Mouse (Mus musculus) megakaryocyte, embryonic 14.5 days (primary cell): ENCODE results near the gene Gmpr2. TPM values are rescaled to one million over a fixed set of nuclear protein-coding genes. Genes with fewer than 3 reads are reported as not detected.
A peak's percentile ranks its signal among the peaks of the same experiment; 100 is the strongest.

Experiments used
- H3K27me3 ChIP-seq: replicated peaks from 2 replicates; pipeline ENCODE3; 2012; ENCODE audit warnings: inconsistent platforms
- H3K36me3 ChIP-seq: replicated peaks from 2 replicates; pipeline ENCODE3; 2012; ENCODE audit warnings: low read length, inconsistent platforms, mixed read lengths
- H3K4me1 ChIP-seq: 2 replicates; pipeline ENCODE4 v1.6.1; 2012; ENCODE audit warnings: inconsistent platforms
- H3K4me3 ChIP-seq: replicated peaks from 2 replicates; pipeline ENCODE3; 2012; ENCODE audit warnings: moderate library complexity, mild to moderate bottlenecking, inconsistent platforms
- H3K9me3 ChIP-seq: 2 replicates; pipeline ENCODE4 v1.6.1; 2012; ENCODE audit warnings: inconsistent platforms
- FLI1 ChIP-seq: IDR thresholded peaks from 2 replicates; pipeline ENCODE4 v1.6.1; 2012; ENCODE audit warnings: low read length, inconsistent platforms, mixed read lengths
- GATA1 ChIP-seq: IDR thresholded peaks from 3 replicates; pipeline ENCODE4 v1.6.1; 2012; ENCODE audit warnings: mixed read lengths, low read length, inconsistent platforms, borderline replicate concordance
- polyA plus RNA-seq: library from polyadenylated mRNA; stranded (reverse); fragments of >175 nt; gene quantifications from 2 replicates; pipeline ENCODE4 v1.2.3, GENCODE M21; 2012; ENCODE audit warnings: low replicate concordance; ENCODE audit not compliant: insufficient read depth

Gene Gmpr2
- polyA plus RNA-seq, 1 experiment: 39.5 TPM

- Histone ChIP-seq H3K4me3 (peak within 1 kb of the TSS; percentile 97), H3K9me3 (no peaks in the 10 kb centered on the region), H3K27me3 (no peaks in the 10 kb centered on the region), H3K4me1 (peaks cover 54% of the 10 kb centered on the region), H3K36me3 (peaks cover 40% of the 10 kb centered on the region)
- TF ChIP-seq GATA1 (no peak), FLI1 (no peak)
Measured at GRCm38 (mm10) chr14:55721700-55722437, 50.1 kb downstream of the Gmpr2 start, which contains the start of gene Rabggta. Gene Rabggta (minus strand): TSS chr14:55722263.

- Histone ChIP-seq H3K27me3 (peaks cover 2% of the 10 kb centered on the region), H3K4me1 (peaks cover 56% of the 10 kb centered on the region), H3K4me3 (peak overlapping the region; percentile 97), H3K36me3 (peaks cover 34% of the 10 kb centered on the region), H3K9me3 (no peaks in the 10 kb centered on the region)
- TF ChIP-seq GATA1: no peak
- TF ChIP-seq FLI1: no peak
Measured at GRCm38 (mm10) chr14:55722438-55722945, 50.8 kb downstream of the Gmpr2 start.

GRCm38 (mm10) chr14:55723433-55723832 lies 51.7 kb downstream of the Gmpr2 start:
- Histone ChIP-seq H3K9me3 (no peaks in the 10 kb centered on the region), H3K4me3 (no peak overlapping the region)

GRCm38 (mm10) chr14:55724411-55724871 lies 52.7 kb downstream of the Gmpr2 start:
- TF ChIP-seq GATA1 (no peak), FLI1 (no peak)
- H3K9me3 ChIP-seq: no peaks in the 10 kb centered on the region
- H3K27me3 ChIP-seq: peaks cover 17% of the 10 kb centered on the region
- peaks cover 16% of the 10 kb centered on the region for H3K36me3 ChIP-seq
- peak overlapping the region; percentile 59 for H3K4me3 ChIP-seq
- H3K4me1 ChIP-seq: peaks cover 68% of the 10 kb centered on the region

More at GRCm38 (mm10) chr14:55723433-55723832, 51.7 kb downstream of the Gmpr2 start:
- no peak for TF ChIP-seq GATA1
- no peak for TF ChIP-seq FLI1
- Histone ChIP-seq H3K27me3 (peaks cover 11% of the 10 kb centered on the region), H3K36me3 (peaks cover 26% of the 10 kb centered on the region), H3K4me1 (peaks cover 66% of the 10 kb centered on the region)

GRCm38 (mm10) chr14:55726261-55726660 lies 54.5 kb downstream of the Gmpr2 start:
- peaks cover 34% of the 10 kb centered on the region for H3K27me3 ChIP-seq
- no peak overlapping the region for H3K4me3 ChIP-seq
- no peaks in the 10 kb centered on the region for H3K36me3 ChIP-seq
- TF ChIP-seq GATA1 (no peak), FLI1 (no peak)
- H3K9me3 ChIP-seq: no peaks in the 10 kb centered on the region
- peaks cover 69% of the 10 kb centered on the region for H3K4me1 ChIP-seq

- H3K4me3 ChIP-seq: no peak overlapping the region
- no peaks in the 10 kb centered on the region for H3K9me3 ChIP-seq
- peaks cover 39% of the 10 kb centered on the region for H3K27me3 ChIP-seq
- TF ChIP-seq GATA1 (no peak), FLI1 (no peak)
- H3K36me3 ChIP-seq: no peaks in the 10 kb centered on the region
- H3K4me1 ChIP-seq: peaks cover 54% of the 10 kb centered on the region
Measured at GRCm38 (mm10) chr14:55727889-55728685, 56.3 kb downstream of the Gmpr2 start.

Other genes with a start within 250 kb of the Gmpr2 start
- gene Dhrs4, start 193.2 kb upstream of the Gmpr2 start, polyA plus RNA-seq: 17.5 and 33.7 TPM in 2 replicates
- 1.9 TPM in 1 of 2 replicates, not detected in the other for gene Carmil3, start 181.3 kb upstream of the Gmpr2 start, polyA plus RNA-seq
- not detected in 2 replicates for gene Cpne6, start 161.5 kb upstream of the Gmpr2 start, polyA plus RNA-seq
- gene Nrl, start 147.0 kb upstream of the Gmpr2 start, polyA plus RNA-seq: not detected in 2 replicates
- gene Pck2, start 131.7 kb upstream of the Gmpr2 start, polyA plus RNA-seq: 19.1 and 50.7 TPM in 2 replicates
- gene Dcaf11, start 111.9 kb upstream of the Gmpr2 start, polyA plus RNA-seq: 11.5 and 17.6 TPM in 2 replicates
- not detected in 2 replicates for gene A730061H03Rik, start 111.5 kb upstream of the Gmpr2 start, polyA plus RNA-seq
- gene Fitm1, start 96.3 kb upstream of the Gmpr2 start, polyA plus RNA-seq: not detected in 2 replicates
- gene Psme1, start 93.8 kb upstream of the Gmpr2 start, polyA plus RNA-seq: 66.3 and 162 TPM in 2 replicates
- gene Emc9, start 86.6 kb upstream of the Gmpr2 start, polyA plus RNA-seq: 2.0 and 18.9 TPM in 2 replicates
- 23.2 and 78.2 TPM in 2 replicates for gene Psme2, start 80.8 kb upstream of the Gmpr2 start, polyA plus RNA-seq
- 17.1 and 20.4 TPM in 2 replicates for gene Rnf31, start 80.2 kb upstream of the Gmpr2 start, polyA plus RNA-seq
- 40.0 and 114 TPM in 2 replicates for gene Irf9, start 68.4 kb upstream of the Gmpr2 start, polyA plus RNA-seq
- 1.4 and 9.7 TPM in 2 replicates for gene Rec8, start 53.9 kb upstream of the Gmpr2 start, polyA plus RNA-seq
- gene Ipo4, start 36.0 kb upstream of the Gmpr2 start, polyA plus RNA-seq: 12.4 and 38.3 TPM in 2 replicates
- gene Gm49378, start 34.0 kb upstream of the Gmpr2 start, polyA plus RNA-seq: 0.64 and 4.9 TPM in 2 replicates
- 5.8 and 9.0 TPM in 2 replicates for gene Tm9sf1, start 28.1 kb upstream of the Gmpr2 start, polyA plus RNA-seq
- 0.23 TPM in 1 of 2 replicates, not detected in the other for gene Tssk4, start 21.8 kb upstream of the Gmpr2 start, polyA plus RNA-seq
- gene Mdp1, start 11.4 kb upstream of the Gmpr2 start, polyA plus RNA-seq: 3.3 and 20.1 TPM in 2 replicates
- gene Nedd8, start 183 bp downstream of the Gmpr2 start, polyA plus RNA-seq: 10.8 and 102 TPM in 2 replicates
- 15.6 and 18.7 TPM in 2 replicates for gene Tinf2, start 9.9 kb downstream of the Gmpr2 start, polyA plus RNA-seq
- 1.1 and 2.7 TPM in 2 replicates for gene Tgm1, start 42.0 kb downstream of the Gmpr2 start, polyA plus RNA-seq
- gene Rabggta, start 50.3 kb downstream of the Gmpr2 start, polyA plus RNA-seq: 9.5 and 9.9 TPM in 2 replicates
- gene Dhrs1, start 73.7 kb downstream of the Gmpr2 start, polyA plus RNA-seq: 1.2 and 3.7 TPM in 2 replicates
- gene Nop9, start 73.8 kb downstream of the Gmpr2 start, polyA plus RNA-seq: 18.3 and 25.1 TPM in 2 replicates
- gene Cideb, start 86.5 kb downstream of the Gmpr2 start, polyA plus RNA-seq: 1.5 and 3.3 TPM in 2 replicates
- 3.2 and 5.6 TPM in 2 replicates for gene Ltb4r2, start 89.5 kb downstream of the Gmpr2 start, polyA plus RNA-seq
- 24.2 and 36.1 TPM in 2 replicates for gene Ltb4r1, start 94.0 kb downstream of the Gmpr2 start, polyA plus RNA-seq
- not detected in 2 replicates for gene Adcy4, start 112.2 kb downstream of the Gmpr2 start, polyA plus RNA-seq
- gene Ripk3, start 116.9 kb downstream of the Gmpr2 start, polyA plus RNA-seq: 38.4 and 95.9 TPM in 2 replicates
- 0.08 TPM in 1 of 2 replicates, not detected in the other for gene Nfatc4, start 151.2 kb downstream of the Gmpr2 start, polyA plus RNA-seq
- 0.61 and 1.4 TPM in 2 replicates for gene Nynrin, start 182.1 kb downstream of the Gmpr2 start, polyA plus RNA-seq
- gene Cbln3, start 212.5 kb downstream of the Gmpr2 start, polyA plus RNA-seq: 1.2 TPM in 1 of 2 replicates, not detected in the other
- 7.3 and 10.5 TPM in 2 replicates for gene Khnyn, start 213.0 kb downstream of the Gmpr2 start, polyA plus RNA-seq
- gene Sdr39u1, start 228.4 kb downstream of the Gmpr2 start, polyA plus RNA-seq: 6.6 TPM in 1 of 2 replicates, not detected in the other